Mouse (Mus musculus) kidney, adult 2 months (tissue): ENCODE results near the gene Mkrn2. TPM values are rescaled to one million over a fixed set of nuclear protein-coding genes. Genes with fewer than 3 reads are reported as not detected.
"Not testable (repeated sequence)": the region's sequence is repeated elsewhere in the genome, so short reads cannot be mapped to it uniquely, and the experiment has no call there.

Experiments used
- DNase-seq: peaks from one replicate; pipeline ENCODE4 v3.0.0; 2021
- H3K27ac ChIP-seq: fragments of 200-500 bp; 2 replicates; pipeline ENCODE4 v1.5.1; 2012; ENCODE audit warnings: low read depth, low read length, control low read depth, inconsistent platforms; ENCODE audit not compliant: insufficient read depth
- H3K27me3 ChIP-seq: fragments of 200-500 bp; replicated peaks from 2 replicates; pipeline ENCODE4 v1.6.1; 2012; ENCODE audit warnings: mild to moderate bottlenecking, moderate library complexity, low read length, inconsistent platforms; ENCODE audit not compliant: control insufficient read depth, insufficient read depth
- H3K36me3 ChIP-seq: fragments of 200-500 bp; 2 replicates; pipeline ENCODE4 v1.6.1; 2012; ENCODE audit warnings: mild to moderate bottlenecking, moderate library complexity, low read length, inconsistent platforms; ENCODE audit not compliant: control insufficient read depth, insufficient read depth
- H3K4me1 ChIP-seq: fragments of 200-500 bp; 2 replicates; pipeline ENCODE4 v1.6.1; 2011; ENCODE audit warnings: low read length; ENCODE audit not compliant: control insufficient read depth, insufficient read depth
- H3K4me3 ChIP-seq: fragments of 200-500 bp; 2 replicates; pipeline ENCODE4 v1.5.1; 2011; ENCODE audit warnings: mild to moderate bottlenecking, low read depth, low read length, control low read depth; ENCODE audit not compliant: insufficient read depth
- CTCF ChIP-seq: fragments of 200-500 bp; conservative IDR thresholded peaks from 2 replicates; pipeline ENCODE4 v1.5.1; 2011; ENCODE audit warnings: low read depth, mild to moderate bottlenecking, control low read depth, low read length, moderate library complexity, mixed read lengths; ENCODE audit not compliant: insufficient read depth, insufficient read length
- POLR2A ChIP-seq: fragments of 200-500 bp; IDR thresholded peaks from one replicate; pipeline ENCODE4 v1.6.1; 2011; ENCODE audit warnings: low read depth, low read length, control low read depth
- WGBS: fragments of 180-500 bp; shearing (Covaris S2); methylation state at CpG from one replicate; pipeline ENCODE4 v1.1.7; 2018; 5-methylcytosine and 5-hydroxymethylcytosine counted together
- polyA plus RNA-seq: library from polyadenylated mRNA; depleted of rRNA; stranded (reverse); fragments of >200 nt; gene quantifications from 2 replicates; pipeline ENCODE4 v1.2.3, GENCODE M21; 2012

Gene Mkrn2
- polyA plus RNA-seq, 1 experiment: 47.2 TPM

- 91% methylated on average over 5 of the region's 5 CpGs for WGBS
- no peak for TF ChIP-seq CTCF
- no peak for TF ChIP-seq POLR2A
- no peaks in the 10 kb centered on the region for H3K27me3 ChIP-seq
- no peak overlapping the region for H3K27ac ChIP-seq
- no peak for DNase-seq
- no peaks in the 10 kb centered on the region for H3K4me1 ChIP-seq
- H3K4me3 ChIP-seq: no peak overlapping the region
- H3K36me3 ChIP-seq: no peaks in the 10 kb centered on the region; the same call in 1 of the 2 replicates
These were observed 8.6 kb downstream of the Mkrn2 start for GRCm38 (mm10) chr6:115610301-115610700.

- no peaks in the 10 kb centered on the region for H3K27me3 ChIP-seq
- H3K36me3 ChIP-seq: peaks cover 2% of the 10 kb centered on the region
- no peak overlapping the region for H3K4me3 ChIP-seq
- no peak for DNase-seq
- no peak overlapping the region for H3K27ac ChIP-seq
- TF ChIP-seq POLR2A (no peak), CTCF (no peak)
- H3K4me1 ChIP-seq: no peaks in the 10 kb centered on the region
These were observed 12.1 kb downstream of the Mkrn2 start for GRCm38 (mm10) chr6:115613793-115614192.

GRCm38 (mm10) chr6:115615983-115616382, 14.3 kb downstream of the Mkrn2 start:
- no peak for DNase-seq
- no peak overlapping the region for H3K27ac ChIP-seq
- H3K4me1 ChIP-seq: no peaks in the 10 kb centered on the region
- H3K4me3 ChIP-seq: no peak overlapping the region
- TF ChIP-seq POLR2A (no peak), CTCF (no peak; the same call in 1 of the 2 replicates)
- H3K27me3 ChIP-seq: no peaks in the 10 kb centered on the region
- WGBS: 72% methylated on average over 3 of the region's 3 CpGs
- peaks cover 2% of the 10 kb centered on the region for H3K36me3 ChIP-seq

- peak; percentile 78 for DNase-seq
- H3K4me3 ChIP-seq: no peak overlapping the region
- H3K36me3 ChIP-seq: peaks cover 3% of the 10 kb centered on the region
- WGBS: 63% methylated on average over 10 of the region's 10 CpGs
- H3K27me3 ChIP-seq: no peaks in the 10 kb centered on the region
- H3K4me1 ChIP-seq: no peaks in the 10 kb centered on the region
- no peak for TF ChIP-seq POLR2A
- TF ChIP-seq CTCF: no peak
- no peak overlapping the region for H3K27ac ChIP-seq
These were observed 18.1 kb downstream of the Mkrn2 start for GRCm38 (mm10) chr6:115619818-115620217.

GRCm38 (mm10) chr6:115620942-115621341, 19.2 kb downstream of the Mkrn2 start:
- H3K27ac ChIP-seq: no peak overlapping the region
- H3K4me3 ChIP-seq: no peak overlapping the region
- WGBS: 50% methylated on average over 1 of the region's 1 CpGs
- H3K4me1 ChIP-seq: no peaks in the 10 kb centered on the region
- H3K36me3 ChIP-seq: peaks cover 3% of the 10 kb centered on the region
- no peak for DNase-seq
- no peaks in the 10 kb centered on the region for H3K27me3 ChIP-seq
- no peak for TF ChIP-seq POLR2A
- no peak for TF ChIP-seq CTCF

- WGBS: 78% methylated on average over 5 of the region's 5 CpGs
- no peak for DNase-seq
- H3K36me3 ChIP-seq: peaks cover 7% of the 10 kb centered on the region
- no peak overlapping the region for H3K4me3 ChIP-seq
- H3K4me1 ChIP-seq: no peaks in the 10 kb centered on the region; the same call in 1 of the 2 replicates
- H3K27ac ChIP-seq: no peak overlapping the region
- TF ChIP-seq POLR2A (no peak), CTCF (no peak)
- H3K27me3 ChIP-seq: no peaks in the 10 kb centered on the region
These were observed 24.4 kb downstream of the Mkrn2 start for GRCm38 (mm10) chr6:115626121-115626520.

GRCm38 (mm10) chr6:115631056-115631795, 29.5 kb downstream of the Mkrn2 start:
- Histone ChIP-seq H3K27me3 (no peaks in the 10 kb centered on the region), H3K4me3 (no peak overlapping the region), H3K36me3 (peaks cover 10% of the 10 kb centered on the region), H3K4me1 (no peaks in the 10 kb centered on the region; the same call in 1 of the 2 replicates), H3K27ac (no peak overlapping the region)
- TF ChIP-seq CTCF (0 out of 2 replicates have a peak, but pooled peaks have one; percentile 4), POLR2A (no peak)
- WGBS: 70% methylated on average over 3 of the region's 3 CpGs
- peak; percentile 76 for DNase-seq

- no peak for TF ChIP-seq CTCF
- TF ChIP-seq POLR2A: no peak
- H3K4me1 ChIP-seq: no peaks in the 10 kb centered on the region; the same call in 1 of the 2 replicates
- no peaks in the 10 kb centered on the region for H3K27me3 ChIP-seq
- H3K27ac ChIP-seq: no peak overlapping the region
- 94% methylated on average over 2 of the region's 2 CpGs for WGBS
- DNase-seq: no peak
- peaks cover 12% of the 10 kb centered on the region for H3K36me3 ChIP-seq
- H3K4me3 ChIP-seq: no peak overlapping the region
These were observed 32.3 kb downstream of the Mkrn2 start for GRCm38 (mm10) chr6:115634015-115634414.

- not testable (repeated sequence) for H3K4me1 ChIP-seq, H3K36me3 ChIP-seq, DNase-seq, H3K27me3 ChIP-seq, H3K4me3 ChIP-seq, H3K27ac ChIP-seq
- WGBS: 93% methylated on average over 7 of the region's 7 CpGs
These were observed 36.5 kb downstream of the Mkrn2 start for GRCm38 (mm10) chr6:115638188-115638587.
